Mouse (Mus musculus) retina, postnatal 7 days (tissue): ENCODE measurements at regions not wholly inside any gene's neighbourhood (a gene's known extent, or its start where the extent isn't known, plus 50 kb on each side); places are given as distances from the start of the nearest gene placed in this dataset.
"Not testable (repeated sequence)": the region's sequence is repeated elsewhere in the genome, so short reads cannot be mapped to it uniquely, and the experiment has no call there.

Source experiments
- DNase-seq: peaks from one replicate; pipeline ENCODE4 v3.0.0-alpha.2; 2012; ENCODE audit warnings: low read depth, low spot score

DNA sequence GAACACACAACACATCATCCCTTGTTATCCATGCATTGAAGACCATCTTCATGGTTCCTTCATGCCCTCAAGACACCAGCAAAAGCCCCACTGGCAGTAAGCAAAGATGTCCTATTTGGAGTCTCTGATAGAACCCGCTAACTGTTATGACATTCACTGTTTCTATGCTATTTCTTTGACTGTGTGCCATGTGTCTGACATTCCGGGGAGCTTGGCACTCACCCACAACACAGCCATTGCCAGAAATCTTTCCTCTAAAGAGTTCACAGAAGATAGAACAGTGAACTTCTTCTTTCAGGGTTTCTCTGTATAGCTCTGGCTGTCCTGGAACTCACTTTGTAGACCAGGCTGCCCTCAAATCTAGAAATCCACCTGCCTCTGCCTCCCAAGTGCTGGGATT is 261.2 kb downstream of the Setd4 start:
- no peak for DNase-seq

DNA sequence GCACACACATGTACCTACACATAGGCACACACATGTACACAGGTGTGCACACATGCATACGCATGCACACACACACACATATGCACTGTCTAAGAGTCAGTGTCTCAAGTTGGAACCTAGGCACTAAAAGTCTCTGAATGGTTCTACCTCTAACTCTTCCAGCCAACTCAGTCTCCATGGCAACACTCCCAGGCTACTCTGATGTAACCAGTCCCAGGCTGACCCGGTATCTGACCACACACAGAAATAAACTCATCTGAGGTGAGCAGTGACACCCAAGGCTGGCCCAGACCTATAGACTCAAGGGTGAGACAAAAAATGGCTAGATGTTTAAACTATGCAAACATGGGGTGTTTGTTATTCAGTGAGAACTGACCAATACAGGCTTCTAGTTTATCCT is 262.1 kb downstream of the Setd4 start:
- no peak for DNase-seq

DNA sequence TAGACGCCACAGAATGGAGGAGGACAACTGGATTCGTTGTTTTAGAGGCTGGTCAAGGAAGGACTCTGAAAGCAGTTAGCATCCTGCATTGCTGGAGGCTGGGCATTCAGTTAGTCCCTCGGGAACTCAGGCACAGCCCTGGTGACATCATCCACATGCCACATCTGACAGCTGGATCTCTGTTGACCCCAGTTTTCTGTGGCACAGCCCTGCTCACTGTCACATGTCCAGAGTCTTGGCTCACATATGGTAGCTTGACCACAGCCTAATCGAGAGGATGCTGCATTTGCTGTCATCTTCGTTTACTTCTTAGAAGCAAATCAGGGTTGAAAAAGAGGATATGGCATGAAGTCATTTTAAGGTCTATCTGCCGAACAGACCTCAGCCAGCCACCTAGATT is 265.1 kb downstream of the Setd4 start:
- DNase-seq, result no peak

DNA sequence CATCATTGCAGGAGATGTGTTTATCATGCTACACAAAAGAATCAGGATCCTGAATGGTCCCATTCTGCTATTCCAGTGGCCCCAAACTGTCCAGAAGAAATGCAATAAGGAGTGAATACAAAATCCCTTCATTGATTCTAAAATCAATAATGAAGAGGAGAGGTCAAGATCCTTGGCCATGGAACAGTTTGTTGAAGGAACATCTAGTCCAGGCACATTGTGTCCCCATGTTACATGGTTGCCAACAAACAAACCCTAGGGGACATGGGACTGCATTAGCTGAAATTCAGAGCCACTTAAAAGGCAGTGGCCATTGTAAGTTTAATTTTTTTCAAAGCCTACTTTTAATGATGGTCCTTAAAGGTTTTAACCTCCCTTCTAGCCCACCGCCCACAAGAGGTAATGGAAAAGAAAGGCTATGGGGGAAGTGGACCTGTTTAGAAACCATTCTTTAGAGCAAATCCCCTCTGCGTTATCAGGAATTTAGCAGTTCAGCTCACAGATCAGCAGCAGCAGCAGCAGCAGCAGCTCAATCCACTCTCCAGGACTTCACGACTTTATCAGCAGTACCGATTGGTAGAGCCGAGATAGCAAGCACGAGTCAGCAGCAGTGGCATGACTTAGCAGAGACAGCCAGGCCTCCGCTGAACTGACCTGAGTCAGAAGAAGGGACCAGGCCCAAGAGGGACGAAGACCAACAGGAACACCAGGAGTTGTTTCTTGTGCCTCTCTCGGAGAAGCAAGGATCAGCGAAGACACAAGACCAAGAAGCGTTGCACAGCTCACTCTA is 268.3 kb downstream of the Setd4 start:
- no peak for DNase-seq

DNA sequence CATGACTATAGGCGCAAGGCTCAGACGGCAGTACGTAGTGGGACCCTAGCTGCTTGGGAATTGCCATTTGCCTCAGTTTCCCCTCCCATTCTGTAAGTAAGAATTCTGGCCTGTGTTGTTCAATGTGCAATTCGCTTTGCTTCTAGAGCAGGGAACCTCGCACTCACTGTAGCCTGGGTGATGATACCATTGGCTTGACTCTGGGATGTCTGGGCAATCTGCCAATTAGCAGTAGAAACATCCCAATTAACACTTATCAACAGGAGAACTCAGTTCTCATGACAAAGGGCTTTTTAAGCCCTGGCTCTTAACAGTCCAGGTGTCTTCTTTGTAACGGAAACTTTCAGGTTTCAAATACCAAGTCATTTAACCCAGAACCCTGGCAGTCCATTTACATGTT is 270.2 kb downstream of the Setd4 start:
- peak; percentile 11 for DNase-seq

DNA sequence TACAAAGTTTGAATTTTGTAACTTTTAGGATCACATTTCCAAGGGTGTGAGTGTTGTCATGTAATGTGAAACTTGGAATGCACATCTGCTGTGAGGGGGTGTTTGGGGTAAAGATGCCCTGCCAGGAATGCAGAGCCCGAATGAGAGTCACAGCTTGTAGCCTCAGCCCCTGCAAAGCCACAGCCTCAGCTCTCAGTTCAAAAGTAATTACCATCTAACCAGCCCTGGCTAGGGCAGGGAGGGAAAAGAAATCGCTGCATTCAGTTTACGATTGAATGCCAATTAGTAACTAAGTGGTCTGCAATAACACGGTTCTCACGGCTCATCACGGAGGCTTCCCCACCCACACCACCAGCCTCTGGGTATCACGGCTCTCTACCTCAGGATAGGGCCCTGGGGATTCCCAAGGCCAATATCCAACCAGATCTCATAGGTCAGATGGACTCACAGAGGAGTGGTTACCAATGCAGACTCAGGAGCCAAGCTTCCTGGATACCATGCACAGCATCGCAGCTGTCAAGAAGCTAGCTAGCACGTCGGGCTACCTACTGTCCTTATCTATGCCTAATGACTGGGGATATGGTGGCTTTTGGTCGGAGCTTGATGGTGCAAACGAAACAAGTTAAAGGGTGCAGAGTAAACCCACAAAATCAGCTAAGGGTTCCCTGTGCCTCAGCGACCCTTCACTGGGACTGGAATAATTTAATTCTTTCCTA is 275.0 kb downstream of the Setd4 start:
- DNase-seq, result no peak

DNA sequence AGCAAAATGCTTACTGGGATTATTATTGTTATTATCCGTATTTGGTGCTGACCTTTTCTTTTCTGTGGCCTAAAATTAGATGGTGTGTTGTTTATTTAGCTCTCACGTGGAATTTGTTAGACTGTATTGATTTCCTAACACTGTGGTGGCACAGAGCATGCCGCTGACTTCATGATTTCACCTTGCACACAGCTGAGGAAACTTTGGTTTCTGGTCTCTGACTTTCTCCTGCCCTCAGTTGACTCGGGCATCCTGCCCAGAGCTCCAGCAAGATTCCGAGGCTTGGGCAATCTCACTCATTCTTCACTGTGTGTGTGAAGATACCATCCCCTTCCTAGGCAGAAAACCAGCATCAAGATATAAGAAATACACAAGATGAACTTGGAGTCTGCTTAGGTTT is 279.0 kb downstream of the Setd4 start:
- no peak for DNase-seq

DNA sequence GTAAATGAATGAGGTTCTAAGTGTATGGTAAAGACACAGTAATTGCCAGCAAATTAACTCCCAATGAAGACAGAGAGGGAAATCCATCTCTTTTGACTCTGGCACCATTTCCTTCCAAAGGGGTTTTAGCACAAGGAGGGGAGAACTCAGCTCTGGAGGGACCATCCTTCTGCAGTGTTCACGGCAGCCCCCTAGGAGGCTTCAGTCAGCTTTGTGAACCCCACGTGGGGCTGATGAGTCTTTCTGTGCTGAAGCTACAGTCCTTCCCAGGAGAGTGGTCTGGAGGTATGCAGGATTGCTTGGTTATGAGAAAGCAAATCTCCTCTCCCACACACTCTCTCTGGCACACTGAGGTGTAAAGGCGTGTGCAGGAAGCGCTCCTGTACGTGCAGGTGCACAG is 280.7 kb downstream of the Setd4 start:
- DNase-seq, result no peak

DNA sequence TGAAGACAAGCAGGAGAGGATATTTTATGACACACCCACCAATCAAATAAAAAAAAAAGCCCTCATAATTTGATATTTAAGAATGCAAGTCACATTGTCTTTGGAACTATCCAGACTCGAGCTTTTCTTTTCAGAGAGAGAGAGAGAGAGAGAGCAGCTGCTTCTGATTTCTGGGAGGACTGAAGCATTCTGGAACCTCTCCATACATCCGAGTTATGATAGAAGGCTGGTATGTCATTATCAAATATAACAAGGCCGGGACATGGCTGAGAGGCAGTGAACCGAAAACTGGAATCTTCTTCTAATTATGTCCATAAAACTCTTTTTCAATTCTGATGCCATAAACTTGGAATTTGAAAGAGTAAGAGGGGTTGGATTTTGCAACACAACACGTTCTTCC is 284.3 kb downstream of the Setd4 start:
- DNase-seq, result no peak

DNA sequence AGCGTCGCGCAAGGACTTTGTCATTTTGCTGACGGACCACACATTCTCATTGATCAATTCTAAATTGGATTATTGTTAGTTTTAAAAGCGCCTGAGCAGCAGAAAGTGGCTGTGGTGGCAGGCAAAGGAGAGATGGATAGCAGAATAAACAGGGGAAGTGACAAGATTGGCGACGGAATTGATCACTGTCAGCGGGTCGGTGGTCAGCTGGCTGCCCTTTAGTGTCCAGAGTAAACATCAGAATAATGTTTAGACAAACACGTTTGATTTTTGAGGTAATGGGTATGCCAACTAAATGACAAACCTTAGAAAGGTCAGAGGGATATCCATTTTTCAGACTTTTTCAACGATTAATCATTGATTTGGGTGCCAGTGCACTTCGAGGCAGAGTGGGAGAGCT is 292.2 kb downstream of the Setd4 start:
- no peak for DNase-seq

DNA sequence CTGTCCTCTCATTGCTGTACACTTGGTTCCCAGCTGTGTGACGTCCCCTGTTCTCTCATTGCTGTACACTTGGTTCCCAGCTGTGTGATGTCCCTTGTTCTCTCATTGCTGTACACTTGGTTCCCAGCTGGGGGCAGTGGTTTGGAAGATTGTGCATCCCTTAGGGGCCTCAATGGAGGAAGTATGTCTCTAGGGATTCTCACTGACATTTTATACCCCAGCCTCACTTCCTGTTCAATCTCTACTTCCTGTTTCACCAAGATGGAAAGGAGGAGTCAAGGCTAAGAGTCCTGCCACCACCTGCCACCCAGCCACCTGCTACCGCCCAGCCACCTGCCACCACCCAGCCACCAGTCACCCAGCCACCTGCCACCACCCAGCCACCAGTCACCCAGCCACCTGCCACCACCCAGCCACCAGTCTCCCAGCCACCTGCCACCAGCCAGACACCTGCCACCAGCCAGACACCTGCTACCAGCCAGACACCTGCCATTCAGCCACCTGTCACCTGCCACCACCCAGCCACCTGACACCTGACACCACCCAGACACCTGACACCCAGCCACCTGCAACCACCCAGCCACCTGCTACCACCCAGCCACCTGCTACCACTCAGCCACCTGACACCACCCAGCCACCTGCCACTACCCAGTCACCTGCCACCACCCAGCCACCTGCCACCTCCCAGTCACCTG is 295.1 kb downstream of the Setd4 start:
- no peak for DNase-seq

DNA sequence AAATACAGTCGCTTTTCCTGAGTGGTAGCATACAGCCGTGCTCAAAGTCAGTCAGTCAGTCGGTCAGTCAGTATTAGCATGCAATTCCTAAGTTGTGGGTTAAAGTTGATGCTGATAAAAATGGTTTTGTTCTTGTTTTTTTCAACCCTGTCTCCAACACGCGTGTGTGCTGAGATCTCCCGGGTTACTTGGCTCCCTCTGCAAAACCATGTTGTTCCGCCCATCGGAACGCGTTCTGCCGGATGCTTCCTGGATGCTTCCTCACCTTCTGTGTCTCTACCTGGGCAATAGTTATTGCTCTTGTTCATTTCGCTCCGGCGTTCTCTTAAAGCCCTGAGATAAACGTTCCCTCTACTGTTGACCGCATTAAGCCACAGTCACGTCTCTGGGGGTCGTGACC is 296.9 kb downstream of the Setd4 start:
- no peak for DNase-seq

DNA sequence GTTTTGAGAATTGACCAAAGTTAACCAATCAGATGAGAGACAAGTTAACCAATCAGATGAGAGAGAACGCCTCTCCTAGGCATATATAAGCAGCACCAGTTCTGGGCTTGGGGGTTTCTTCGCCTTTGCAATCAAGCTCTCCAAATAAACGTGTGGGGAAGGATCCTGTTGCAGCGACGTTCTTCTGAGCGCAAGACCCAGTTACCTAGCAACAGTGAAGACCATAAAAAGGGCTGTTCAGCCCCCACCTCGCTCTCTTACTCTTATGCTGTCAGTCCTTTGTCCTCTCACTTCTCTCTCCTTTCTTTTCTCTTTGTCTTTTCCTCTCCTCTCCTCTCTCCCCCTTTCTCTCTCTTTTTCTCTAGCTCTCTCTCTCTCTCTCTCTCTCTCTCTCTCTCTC is 297.7 kb downstream of the Setd4 start:
- DNase-seq, result not testable (repeated sequence)

DNA sequence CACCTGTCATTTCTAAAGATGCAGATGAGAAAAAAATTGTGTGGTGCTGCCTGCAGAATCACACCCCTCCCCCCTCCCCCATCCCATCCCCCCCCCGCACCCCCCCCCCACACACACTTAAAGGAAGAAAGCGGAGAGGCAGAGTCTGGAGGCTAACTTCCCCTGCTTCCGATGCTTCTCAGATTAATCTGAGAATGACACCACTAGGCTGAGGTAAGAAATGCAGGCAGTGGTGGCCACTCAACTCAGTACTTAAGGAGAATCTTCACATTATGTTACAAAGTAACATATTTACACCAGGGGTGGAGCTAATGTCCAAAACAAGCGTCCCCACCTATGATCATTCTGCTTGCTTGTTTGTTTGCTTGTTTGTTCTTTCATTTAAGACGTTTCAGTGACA is 309.4 kb downstream of the Setd4 start:
- no peak for DNase-seq

DNA sequence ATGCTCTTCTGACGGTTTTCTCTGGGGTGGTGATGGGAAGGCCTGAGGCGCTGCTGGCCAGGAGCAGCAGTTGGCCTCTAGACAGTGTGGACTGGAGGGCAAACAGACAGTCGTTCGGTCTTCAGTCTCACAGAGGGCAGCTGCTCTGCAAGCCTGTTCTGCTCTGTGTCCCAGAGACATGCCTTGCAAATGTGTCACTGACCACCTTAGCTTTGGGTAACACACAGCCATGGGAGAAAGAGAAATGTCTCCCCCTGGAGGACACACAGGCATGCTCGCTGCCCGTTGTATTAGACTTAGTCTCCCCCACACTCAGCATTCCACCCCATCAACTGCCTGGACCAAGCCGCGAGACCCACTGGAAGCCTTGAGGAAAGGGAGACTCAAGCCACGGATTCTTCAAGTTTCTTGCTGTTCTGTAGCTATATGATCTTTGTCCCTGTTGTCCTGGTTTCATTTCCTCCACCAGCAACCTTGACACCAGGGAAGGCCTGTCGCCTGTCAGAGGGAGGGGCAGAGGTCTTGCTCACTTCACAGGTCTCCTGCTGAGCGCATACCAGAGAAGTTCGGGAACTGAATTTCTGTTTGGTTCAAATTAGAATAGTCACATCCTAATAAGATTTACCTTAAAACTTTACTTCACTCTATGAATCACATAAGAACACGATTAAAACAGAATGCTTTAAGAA is 310.8 kb downstream of the Setd4 start:
- peak; percentile 67 for DNase-seq

DNA sequence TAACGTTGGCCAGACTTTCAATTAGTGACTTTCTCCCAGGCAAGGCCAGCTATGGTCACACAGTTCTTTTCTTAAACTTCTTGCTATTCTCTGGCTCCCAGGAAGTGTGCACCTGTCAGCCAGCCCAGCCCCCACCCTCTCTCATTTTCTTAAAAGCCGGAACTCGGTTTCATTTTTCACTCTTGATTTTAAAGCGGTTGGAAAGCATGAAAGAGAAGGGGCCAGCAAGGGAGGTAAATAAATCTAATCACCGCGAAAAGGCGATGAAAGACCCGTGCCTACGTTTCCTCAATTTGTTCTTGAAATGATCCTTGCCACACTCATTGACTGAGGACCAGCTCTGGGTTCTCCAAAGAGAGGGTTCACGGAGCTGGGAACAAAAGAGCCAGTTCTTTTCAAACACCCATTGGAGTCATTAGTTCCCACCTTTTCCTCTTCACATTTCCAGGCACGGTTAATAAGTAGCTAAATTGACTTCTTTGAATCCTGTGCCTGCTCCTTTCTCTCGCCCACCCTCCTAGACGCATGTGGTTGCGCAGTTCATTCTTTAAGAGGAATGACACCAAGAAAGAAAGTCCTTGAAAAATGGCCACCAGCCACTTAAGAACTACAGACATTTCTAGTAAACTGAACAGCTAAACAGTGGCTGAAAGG is 311.6 kb downstream of the Setd4 start:
- no peak for DNase-seq

DNA sequence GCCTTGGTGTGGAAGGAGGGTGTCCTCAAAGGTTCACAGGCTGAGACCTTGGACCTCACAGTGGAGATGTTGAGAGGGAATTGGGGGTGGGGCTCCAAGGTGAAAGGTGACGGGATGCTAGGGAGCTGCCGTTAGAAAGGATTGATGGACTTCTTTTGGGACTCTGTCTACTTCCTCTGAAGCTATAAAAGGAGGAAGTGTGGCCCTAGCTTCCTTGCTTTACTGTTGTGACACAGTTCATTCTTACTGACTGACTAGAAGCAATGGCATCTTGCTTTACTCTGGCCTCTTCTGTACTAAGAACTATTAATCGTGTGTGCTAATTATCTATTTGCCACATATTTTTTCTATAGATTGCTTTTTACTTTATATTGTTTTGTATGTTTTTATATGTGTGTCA is 315.8 kb downstream of the Setd4 start:
- DNase-seq, result no peak

DNA sequence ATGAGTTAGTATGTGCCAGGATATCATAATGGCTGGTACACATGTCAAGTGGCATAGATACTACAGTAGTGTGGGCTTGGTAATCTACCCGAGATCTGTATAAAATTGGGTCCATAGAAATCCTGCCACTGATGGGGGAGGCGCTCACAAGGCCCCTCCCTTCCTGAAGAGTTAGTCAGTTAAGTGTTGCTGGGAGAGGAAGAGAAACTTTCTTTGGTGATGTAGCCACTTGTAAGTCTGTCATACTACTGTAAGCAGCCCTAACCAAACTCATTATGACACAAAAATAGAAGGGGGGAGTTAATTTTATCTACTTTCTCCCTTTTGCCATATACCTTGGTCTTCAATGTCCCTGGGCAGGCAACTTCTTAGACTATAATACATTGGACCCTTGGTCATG is 316.3 kb downstream of the Setd4 start:
- no peak for DNase-seq

DNA sequence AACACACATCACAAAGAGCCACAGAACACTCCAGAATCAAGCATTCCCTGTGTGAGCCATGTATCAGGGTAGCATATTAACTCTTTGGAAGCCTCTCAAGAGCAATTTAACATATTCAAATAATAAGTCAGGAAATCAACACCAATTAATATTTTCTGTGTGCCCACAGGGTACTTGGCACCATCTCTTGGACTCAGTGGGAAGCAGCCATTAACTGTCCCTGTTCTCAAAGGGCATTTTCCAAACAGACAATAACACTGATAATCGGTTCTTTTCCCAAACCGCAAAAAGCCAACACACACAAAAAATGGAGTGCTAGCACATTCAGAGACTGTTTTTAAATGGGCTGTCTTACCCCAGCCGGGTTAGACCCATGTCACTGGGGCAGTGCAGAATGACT is 317.0 kb downstream of the Setd4 start:
- DNase-seq, result no peak

DNA sequence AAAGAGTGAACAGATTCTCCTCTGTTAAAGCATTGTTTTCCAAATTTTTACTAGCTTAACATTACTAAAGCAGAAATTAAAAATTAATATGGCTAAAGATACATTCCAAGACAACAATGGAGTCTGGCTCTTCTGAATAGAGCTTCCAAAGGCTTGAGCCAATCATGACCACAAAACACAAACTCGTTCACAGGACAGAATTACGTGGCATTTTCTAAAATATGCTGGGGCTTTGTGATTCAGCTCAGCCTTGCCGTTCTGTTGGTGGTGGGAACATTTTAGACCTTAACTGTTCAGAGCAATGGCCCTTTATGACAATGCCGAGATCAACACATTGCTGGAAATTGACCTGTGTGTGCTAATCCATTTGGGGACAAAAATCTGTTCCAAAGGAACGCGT is 318.7 kb downstream of the Setd4 start:
- no peak for DNase-seq

DNA sequence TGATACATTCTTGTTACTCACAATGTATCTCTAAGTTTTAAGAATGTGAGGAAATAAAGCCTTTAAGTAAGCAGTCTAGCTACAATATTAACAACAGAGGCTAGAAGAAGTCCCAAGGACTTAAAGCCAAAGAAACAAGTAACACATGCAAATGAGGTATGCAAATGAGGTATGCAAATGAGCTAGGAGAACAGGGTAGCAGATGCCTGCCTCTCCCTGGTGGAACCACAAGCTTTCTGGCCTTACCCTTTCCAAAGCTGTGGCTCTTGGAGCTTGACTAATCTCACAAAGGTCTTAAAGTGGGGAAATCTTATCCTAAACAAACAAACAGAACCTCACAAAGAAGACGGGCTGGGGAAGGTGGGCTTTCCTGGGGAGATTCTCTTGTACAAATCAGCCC is 322.1 kb downstream of the Setd4 start:
- no peak for DNase-seq

DNA sequence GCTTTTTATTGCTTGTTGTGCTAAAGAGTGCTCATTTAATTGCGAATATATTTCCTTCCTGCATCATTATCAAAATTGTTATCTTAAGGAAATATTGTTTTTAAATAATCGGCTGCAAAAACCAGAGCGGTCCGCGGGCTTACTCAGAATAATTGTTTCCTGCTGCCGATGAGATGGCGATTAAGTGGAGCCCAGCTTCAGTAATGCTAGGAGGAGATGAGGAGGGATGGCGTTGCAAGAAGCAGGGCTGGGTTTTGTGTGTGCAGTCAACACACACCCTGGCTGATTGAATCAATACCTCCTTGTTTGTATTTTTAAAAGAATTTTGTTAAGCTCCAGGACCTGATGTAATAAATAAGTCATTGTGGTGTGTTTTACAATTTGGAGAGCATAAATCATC is 331.2 kb downstream of the Setd4 start:
- DNase-seq, result no peak
